Mouse (Mus musculus): ENCODE results near the gene Chd3. TPM values are rescaled to one million over a fixed set of nuclear protein-coding genes. Genes with fewer than 3 reads are reported as not detected.
A peak's percentile ranks its signal among the peaks of the same experiment; 100 is the strongest.

Chd3 gene
- polyA plus RNA-seq, 1 experiment from 2014 or later = 60.1 TPM

DNA sequence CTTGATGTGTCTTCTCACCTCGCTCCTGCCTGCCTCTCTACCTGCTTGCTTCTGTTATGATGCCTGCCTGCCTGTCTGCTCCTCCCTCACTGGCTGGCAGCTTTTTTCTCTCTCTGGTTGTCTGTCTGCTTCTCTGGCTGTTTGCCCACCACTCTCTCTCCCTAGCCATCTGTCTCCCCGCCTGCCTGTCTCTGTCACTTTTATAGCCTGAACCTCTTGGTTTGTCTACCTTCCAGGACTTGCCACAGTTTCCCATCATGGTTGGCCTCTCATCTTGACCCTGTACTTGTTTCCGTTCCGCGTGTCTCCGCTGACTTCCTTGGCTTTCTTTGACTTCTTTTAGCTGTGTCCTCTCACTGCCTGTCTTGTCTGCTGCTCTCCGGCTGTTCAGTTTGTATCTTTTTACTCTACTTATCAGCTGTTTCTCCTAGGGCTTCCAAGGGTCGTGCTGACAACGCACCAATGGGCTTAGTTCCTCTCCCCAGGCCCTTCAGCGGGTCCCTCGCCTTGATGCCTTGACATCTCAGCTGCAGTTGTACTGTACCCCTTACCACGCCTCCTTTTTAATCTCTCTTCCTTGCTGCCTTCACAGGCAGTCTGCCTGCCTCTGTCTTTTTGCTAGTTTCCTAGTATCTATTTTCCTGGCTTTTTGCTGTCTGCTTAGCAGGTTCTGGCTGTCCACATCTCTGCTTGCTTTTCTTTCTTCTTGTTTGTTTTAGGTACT, 3.0 kb upstream of the Chd3 start:
- Histone ChIP-seq H3K36me3 (ENCODE audit: control insufficient read depth, insufficient read depth, low read length) (no peaks in the 10 kb centered on the region), H3K4me1 (ENCODE audit: control insufficient read depth, insufficient read depth, low read length) (peaks cover 31% of the 10 kb centered on the region), H3K4me2 (ENCODE audit: low read depth) (peak overlapping the region; percentile 33), H3K9me3 (ENCODE audit: control insufficient read depth, low read length) (no peaks in the 10 kb centered on the region), H3K27me3 (ENCODE audit: control insufficient read depth, insufficient read depth, low read length) (no peaks in the 10 kb centered on the region), H3K27ac (ENCODE audit: low read depth, low read length) (peak overlapping the region; percentile 76), H3K9ac (ENCODE audit: low read length) (peak overlapping the region; percentile 24; the same call in 1 of the 2 replicates), H3K4me3 (ENCODE audit: low read depth, low read length) (no peak overlapping the region)
- ATAC-seq (ENCODE audit: insufficient read depth, low FRiP score, low TSS enrichment) = no peak
- WGBS = 41% methylated on average over 12 of the region's 12 CpGs
- peak; percentile 17 for DNase-seq (ENCODE audit: low spot score)

DNA sequence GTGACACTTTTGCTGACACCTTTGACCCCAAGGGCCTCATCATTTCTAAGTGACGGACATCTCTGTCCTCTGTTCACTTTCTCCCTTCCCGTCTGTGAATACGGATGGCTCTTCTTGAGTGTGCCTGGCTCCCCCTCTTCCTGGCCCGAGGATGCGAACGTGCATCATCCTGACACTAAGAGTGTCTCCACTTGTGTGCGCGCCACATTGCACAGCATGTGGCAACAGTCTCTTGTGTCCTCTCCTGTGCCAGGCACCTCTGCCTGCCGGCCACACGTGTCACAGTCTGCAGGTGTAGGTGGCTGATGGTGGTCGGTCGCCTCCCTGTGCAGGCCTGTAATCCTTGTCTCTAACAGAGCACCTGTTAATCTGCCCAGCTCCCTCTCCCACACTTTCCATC, 2.4 kb upstream of the Chd3 start:
- H3K4me2 ChIP-seq (ENCODE audit: low read depth) = peak overlapping the region; percentile 33
- H3K36me3 ChIP-seq (ENCODE audit: control insufficient read depth, insufficient read depth, low read length) = no peaks in the 10 kb centered on the region
- peaks cover 31% of the 10 kb centered on the region for H3K4me1 ChIP-seq (ENCODE audit: control insufficient read depth, insufficient read depth, low read length)
- H3K9ac ChIP-seq (ENCODE audit: low read length) = peak overlapping the region; percentile 31
- no peak for ATAC-seq (ENCODE audit: insufficient read depth, low FRiP score, low TSS enrichment)
- no peak overlapping the region for H3K4me3 ChIP-seq (ENCODE audit: low read depth, low read length)
- no peaks in the 10 kb centered on the region for H3K27me3 ChIP-seq (ENCODE audit: control insufficient read depth, insufficient read depth, low read length)
- 21% methylated on average over 12 of the region's 12 CpGs for WGBS
- no peaks in the 10 kb centered on the region for H3K9me3 ChIP-seq (ENCODE audit: control insufficient read depth, low read length)
- DNase-seq (ENCODE audit: low spot score) = peak; percentile 18
- H3K27ac ChIP-seq (ENCODE audit: low read depth, low read length) = peak overlapping the region; percentile 76

DNA sequence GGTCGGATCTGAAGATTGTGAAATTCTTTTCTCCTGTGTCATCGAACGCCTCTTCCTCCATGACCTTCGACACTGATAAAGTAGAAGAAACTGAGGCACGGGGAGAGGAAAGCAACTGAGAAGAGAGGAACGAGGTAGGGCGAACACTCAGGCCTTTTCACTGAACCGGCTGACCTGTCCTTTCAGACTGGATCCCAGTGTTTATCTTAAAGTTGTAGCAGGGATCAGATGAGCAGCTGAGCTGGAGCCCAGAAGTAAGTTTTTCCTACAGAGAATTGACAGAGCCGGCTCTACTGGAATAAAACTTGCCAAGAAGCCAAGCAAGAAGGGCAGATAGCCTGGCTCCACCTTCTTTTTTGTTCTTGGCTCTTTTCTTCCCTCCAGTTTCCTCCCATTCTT, 1.6 kb upstream of the Chd3 start:
- Histone ChIP-seq H3K4me1 (ENCODE audit: control insufficient read depth, insufficient read depth, low read length) (peaks cover 33% of the 10 kb centered on the region), H3K27me3 (ENCODE audit: control insufficient read depth, insufficient read depth, low read length) (no peaks in the 10 kb centered on the region), H3K4me3 (ENCODE audit: low read depth, low read length) (no peak overlapping the region), H3K9me3 (ENCODE audit: control insufficient read depth, low read length) (no peaks in the 10 kb centered on the region), H3K27ac (ENCODE audit: low read depth, low read length) (peak overlapping the region; percentile 76), H3K9ac (ENCODE audit: low read length) (peak overlapping the region; percentile 31; the same call in 1 of the 2 replicates), H3K36me3 (ENCODE audit: control insufficient read depth, insufficient read depth, low read length) (no peaks in the 10 kb centered on the region), H3K4me2 (ENCODE audit: low read depth) (peak overlapping the region; percentile 33)
- WGBS = 14% methylated on average over 9 of the region's 9 CpGs
- peak; percentile 13 for DNase-seq (ENCODE audit: low spot score)
- no peak for ATAC-seq (ENCODE audit: insufficient read depth, low FRiP score, low TSS enrichment)

DNA sequence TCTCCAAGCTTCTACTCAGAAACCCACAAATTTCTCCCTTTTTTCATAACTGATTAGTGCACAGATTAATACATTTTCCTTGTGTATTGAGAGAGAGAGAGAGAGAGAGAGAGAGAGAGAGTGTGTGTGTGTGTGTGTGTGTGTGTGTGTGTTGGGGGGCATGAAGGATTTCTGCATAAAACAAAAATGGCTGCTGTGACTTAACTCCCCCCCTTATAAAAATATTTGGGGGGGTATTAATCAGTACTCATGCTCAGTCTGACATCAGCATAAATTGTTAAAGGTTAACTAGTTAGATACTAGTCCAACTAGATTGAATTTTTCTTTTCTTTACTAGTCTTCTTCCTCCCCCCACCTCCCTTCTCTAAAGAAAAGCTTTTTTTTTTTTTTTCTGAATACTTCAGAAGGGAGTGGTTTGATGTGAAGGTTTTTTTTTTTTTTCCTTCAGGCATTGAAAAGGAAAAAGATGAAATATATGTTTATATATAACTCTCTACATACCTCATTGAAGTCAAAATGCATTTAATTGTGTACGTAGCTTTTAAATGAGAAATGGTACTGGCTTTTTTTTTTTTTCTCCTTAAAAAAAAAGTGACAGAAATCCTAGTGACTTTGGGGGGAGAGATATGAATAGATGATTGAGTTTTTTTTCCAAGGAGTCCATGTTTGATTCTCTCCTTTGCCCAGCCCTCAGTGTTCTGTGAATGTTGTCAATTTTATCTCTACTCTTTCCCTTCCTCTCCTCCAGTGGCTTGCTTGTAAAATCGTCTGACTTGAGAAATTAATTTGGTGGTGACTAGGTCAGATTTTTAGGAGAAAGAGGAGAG, 997 bp upstream of the Chd3 start:
- peaks cover 39% of the 10 kb centered on the region for H3K4me1 ChIP-seq (ENCODE audit: control insufficient read depth, insufficient read depth, low read length)

DNA sequence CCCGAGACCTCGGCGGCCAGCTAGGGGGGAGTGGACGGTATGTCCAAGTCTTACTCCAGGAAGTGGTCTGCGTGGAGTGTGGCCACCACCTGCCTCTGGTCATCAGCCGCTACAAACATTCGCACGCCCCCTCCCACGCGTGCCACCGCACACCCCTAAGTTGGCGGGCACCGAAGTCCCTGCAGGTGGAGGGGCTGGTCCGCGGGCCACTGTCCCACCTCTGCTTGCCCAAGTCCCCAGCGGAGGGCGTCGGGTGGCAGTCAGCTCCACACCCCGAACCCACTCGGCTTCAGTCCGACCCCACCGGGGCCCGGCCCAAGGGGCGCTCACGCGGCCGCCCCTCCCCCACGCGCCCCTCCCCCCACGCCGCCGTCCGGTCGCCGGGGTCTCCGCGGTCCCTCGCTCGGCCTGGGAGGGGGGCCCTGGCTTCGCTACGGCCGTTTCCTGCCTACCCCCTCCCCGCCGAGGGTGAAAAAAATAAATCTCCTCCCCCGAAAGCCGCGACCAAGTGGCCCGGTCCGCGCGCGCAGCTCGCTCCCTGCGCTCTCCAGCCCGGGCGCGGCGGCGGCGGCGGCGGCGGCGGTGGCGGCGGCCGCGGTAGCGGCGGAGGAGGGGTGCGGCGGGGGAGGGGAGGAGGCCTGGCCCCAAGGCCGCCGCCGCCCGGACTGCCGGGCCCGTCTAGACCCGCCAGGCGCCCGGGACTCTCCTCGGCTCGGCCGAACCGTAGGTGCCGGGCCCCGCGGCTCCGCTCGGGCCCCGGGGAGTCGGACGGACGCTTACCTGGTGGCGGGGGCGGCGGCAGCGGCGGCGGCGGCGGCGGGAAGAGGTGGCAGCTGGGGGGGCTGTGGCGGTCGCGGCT, 621 bp downstream of the Chd3 start:
- Histone ChIP-seq H3K4me1 (ENCODE audit: control insufficient read depth, insufficient read depth, low read length) (peaks cover 50% of the 10 kb centered on the region), H3K27me3 (ENCODE audit: control insufficient read depth, insufficient read depth, low read length) (no peaks in the 10 kb centered on the region), H3K27ac (ENCODE audit: low read depth, low read length) (peak overlapping the region; percentile 100), H3K9me3 (ENCODE audit: control insufficient read depth, low read length) (no peaks in the 10 kb centered on the region), H3K9ac (ENCODE audit: low read length) (peak overlapping the region; percentile 99), H3K36me3 (ENCODE audit: control insufficient read depth, insufficient read depth, low read length) (no peaks in the 10 kb centered on the region; the same call in 1 of the 2 replicates), H3K4me2 (ENCODE audit: low read depth) (peak overlapping the region; percentile 84), H3K4me3 (ENCODE audit: low read depth, low read length) (peak overlapping the region; percentile 96)
- peak; percentile 70 for DNase-seq (ENCODE audit: low spot score)
- WGBS = under 1% methylated on average over 57 of the region's 106 CpGs
- peak; percentile 39; the same call in 1 of the 2 replicates for ATAC-seq (ENCODE audit: insufficient read depth, low FRiP score, low TSS enrichment)

More for the DNA sequence above, 997 bp upstream of the Chd3 start:
- H3K9me3 ChIP-seq (ENCODE audit: control insufficient read depth, low read length) = no peaks in the 10 kb centered on the region
- DNase-seq (ENCODE audit: low spot score) = peak; percentile 7
- H3K4me2 ChIP-seq (ENCODE audit: low read depth) = peak overlapping the region; percentile 84
- H3K27me3 ChIP-seq (ENCODE audit: control insufficient read depth, insufficient read depth, low read length) = no peaks in the 10 kb centered on the region
- peak overlapping the region; percentile 96 for H3K4me3 ChIP-seq (ENCODE audit: low read depth, low read length)
- WGBS = 34% methylated on average over 2 of the region's 2 CpGs
- H3K36me3 ChIP-seq (ENCODE audit: control insufficient read depth, insufficient read depth, low read length) = no peaks in the 10 kb centered on the region
- no peak for ATAC-seq (ENCODE audit: insufficient read depth, low FRiP score, low TSS enrichment)
- peak overlapping the region; percentile 99 for H3K9ac ChIP-seq (ENCODE audit: low read length)
- peak overlapping the region; percentile 100 for H3K27ac ChIP-seq (ENCODE audit: low read depth, low read length)

DNA sequence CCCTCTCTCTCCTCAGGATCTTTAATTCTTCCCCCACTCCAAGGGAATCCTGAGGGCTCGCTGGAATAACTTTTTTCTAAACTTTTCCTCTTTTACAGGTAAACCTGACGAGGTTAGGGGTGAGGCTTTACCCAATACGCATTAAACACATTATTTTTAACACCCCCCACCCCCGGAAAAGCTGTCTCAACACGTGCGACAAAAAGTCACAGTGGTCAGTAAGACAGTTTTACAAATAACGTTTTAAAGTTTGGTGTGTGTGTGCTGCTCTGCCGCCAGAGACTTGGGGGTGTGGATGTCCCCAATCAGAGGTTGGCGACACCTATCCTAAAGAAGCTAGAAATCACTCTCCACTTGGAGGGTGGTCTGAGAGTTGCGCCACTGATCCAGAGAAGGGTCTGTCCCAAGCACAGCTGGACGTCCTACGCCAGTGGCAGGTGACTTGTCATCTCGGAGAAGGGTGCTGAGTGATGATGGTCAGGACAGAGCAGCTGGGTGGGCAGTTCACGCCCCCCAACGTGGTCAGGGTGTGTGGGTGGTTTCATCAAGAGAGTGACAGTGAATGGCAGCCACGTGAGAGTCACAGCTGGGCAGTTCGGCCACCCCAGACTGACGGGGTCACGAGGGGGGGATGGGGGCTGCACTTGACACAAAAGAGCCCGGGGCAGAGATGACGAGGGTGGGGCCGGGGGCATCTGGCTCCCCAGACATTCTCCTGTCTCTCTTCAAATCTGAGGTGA, 1.4 kb downstream of the Chd3 start:
- Histone ChIP-seq H3K4me1 (ENCODE audit: control insufficient read depth, insufficient read depth, low read length) (peaks cover 50% of the 10 kb centered on the region), H3K9me3 (ENCODE audit: control insufficient read depth, low read length) (no peaks in the 10 kb centered on the region), H3K9ac (ENCODE audit: low read length) (peak overlapping the region; percentile 99), H3K36me3 (ENCODE audit: control insufficient read depth, insufficient read depth, low read length) (peaks cover 3% of the 10 kb centered on the region; the same call in 1 of the 2 replicates), H3K4me2 (ENCODE audit: low read depth) (peak overlapping the region; percentile 84), H3K27ac (ENCODE audit: low read depth, low read length) (peak overlapping the region; percentile 100), H3K4me3 (ENCODE audit: low read depth, low read length) (peak overlapping the region; percentile 96), H3K27me3 (ENCODE audit: control insufficient read depth, insufficient read depth, low read length) (no peaks in the 10 kb centered on the region)
- no peak for DNase-seq (ENCODE audit: low spot score)
- 0 out of 2 replicates have a peak, but pooled peaks have one; percentile 25 for ATAC-seq (ENCODE audit: insufficient read depth, low FRiP score, low TSS enrichment)
- WGBS = 1% methylated on average over 22 of the region's 22 CpGs

DNA sequence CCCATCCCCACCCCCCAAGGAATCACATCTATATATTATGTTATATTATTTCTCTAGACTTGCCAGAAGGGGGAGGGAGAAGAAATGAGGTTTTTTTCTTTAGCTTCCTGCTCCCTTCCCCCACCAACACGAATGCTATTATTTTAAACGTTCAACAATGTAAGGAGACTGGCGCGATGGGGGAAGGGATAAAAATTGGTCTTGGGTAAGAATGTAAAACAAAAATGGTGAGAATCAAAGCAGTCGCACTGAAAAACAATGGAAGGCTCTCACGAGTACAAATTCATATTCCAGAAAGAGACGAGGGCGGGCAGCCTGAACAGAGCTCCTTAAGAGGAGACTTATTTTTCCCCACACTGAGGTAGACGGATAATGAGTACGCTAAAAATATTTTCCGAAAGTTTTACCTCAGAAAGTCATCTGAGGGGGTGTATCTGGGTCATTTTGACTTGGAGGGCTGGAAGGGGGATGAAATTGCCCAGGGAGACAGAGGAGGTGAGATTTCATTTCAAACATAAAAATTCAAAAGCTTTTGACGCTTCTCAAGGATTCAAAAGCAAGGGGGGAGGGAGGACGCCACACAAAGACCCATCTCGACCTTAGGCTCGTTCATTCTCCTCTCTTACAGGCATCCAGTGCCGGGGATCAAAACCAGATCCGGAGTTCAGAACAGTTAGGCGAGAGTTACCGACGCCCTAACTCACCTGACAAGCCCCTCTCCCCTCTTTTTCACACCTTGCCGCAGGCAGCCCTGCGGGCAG, 2.2 kb downstream of the Chd3 start:
- DNase-seq (ENCODE audit: low spot score) (peak; percentile 53), ATAC-seq (ENCODE audit: insufficient read depth, low FRiP score, low TSS enrichment) (no peak)
- H3K27ac ChIP-seq (ENCODE audit: low read depth, low read length) = peak overlapping the region; percentile 100
- H3K36me3 ChIP-seq (ENCODE audit: control insufficient read depth, insufficient read depth, low read length) = peaks cover 7% of the 10 kb centered on the region
- no peaks in the 10 kb centered on the region for H3K27me3 ChIP-seq (ENCODE audit: control insufficient read depth, insufficient read depth, low read length)
- H3K4me1 ChIP-seq (ENCODE audit: control insufficient read depth, insufficient read depth, low read length) = peaks cover 47% of the 10 kb centered on the region
- 0% methylated on average over 22 of the region's 22 CpGs for WGBS
- H3K4me3 ChIP-seq (ENCODE audit: low read depth, low read length) = peak overlapping the region; percentile 96
- peak overlapping the region; percentile 84 for H3K4me2 ChIP-seq (ENCODE audit: low read depth)
- H3K9me3 ChIP-seq (ENCODE audit: control insufficient read depth, low read length) = no peaks in the 10 kb centered on the region
- H3K9ac ChIP-seq (ENCODE audit: low read length) = peak overlapping the region; percentile 99

Measured in neural tube, embryonic 11.5 days (tissue).